Comparison of ENCODE assay signal across 8 mouse cellular contexts in genomic region chr4:133055163-133055951, GRCm38 (mm10). TPM values are rescaled to one million over a fixed set of nuclear protein-coding genes. Genes with fewer than 3 reads are reported as not detected.
A peak's percentile ranks its signal among the peaks of the same experiment; 100 is the strongest.
DNase-seq lines count a peak whose midpoint lies in the region; ATAC-seq and TF ChIP-seq lines count a peak whose summit lies in the region.

No protein-coding gene starts in this region.

- H3K4me3 ChIP-seq in gastrocnemius, adult 2 months, result peak overlapping the region; percentile 60
- no peak overlapping the region for H3K4me3 ChIP-seq in embryonic fibroblast, embryonic 13.5 days (ENCODE audit: insufficient read depth, low read length)
- no peak overlapping the region for H3K4me3 ChIP-seq in limb, embryonic 11.5 days (ENCODE audit: low read depth, low read length)

- TF ChIP-seq CTCF in gastrocnemius, adult 2 months (IDR thresholded peaks at IDR 0.05), result no peak
- TF ChIP-seq CTCF in embryonic fibroblast, embryonic 13.5 days (IDR thresholded peaks at IDR 0.05; ENCODE audit: borderline replicate concordance, insufficient read depth, low read length), result no peak

- H3K4me1 ChIP-seq in embryonic fibroblast, embryonic 13.5 days (ENCODE audit: control insufficient read depth, insufficient read depth, low read length), result peaks cover 45% of the 10 kb centered on the region
- H3K4me1 ChIP-seq in limb, embryonic 11.5 days (ENCODE audit: control insufficient read depth, insufficient read depth, low read length), result peaks cover 70% of the 10 kb centered on the region

- H3K27me3 ChIP-seq in limb, embryonic 11.5 days (ENCODE audit: control insufficient read depth, insufficient read depth, low read length), result no peaks in the 10 kb centered on the region

- no peak; the same call in 1 of the 2 replicates for ATAC-seq in limb, embryonic 11.5 days (ENCODE audit: insufficient number of reproducible peaks, low FRiP score, low TSS enrichment, low read depth)
- ATAC-seq in cerebellum, adult (ENCODE audit: insufficient number of reproducible peaks, low FRiP score, low TSS enrichment), result no peak

- peaks cover 7% of the 10 kb centered on the region for H3K36me3 ChIP-seq in limb, embryonic 11.5 days (ENCODE audit: control insufficient read depth, insufficient read depth, low read length)

- no peak for TF ChIP-seq POLR2A in embryonic fibroblast, embryonic 13.5 days (IDR thresholded peaks at IDR 0.05; ENCODE audit: low read depth, low read length)

- intact Hi-C loops in gastrocnemius, adult 2 months (cut with DNase I), result no loop called here

- peak overlapping the region; percentile 9; the same call in 1 of the 2 replicates for H3K9ac ChIP-seq in limb, embryonic 11.5 days (ENCODE audit: low read length)

- peak overlapping the region; percentile 94 for H3K27ac ChIP-seq in gastrocnemius, adult 2 months
- H3K27ac ChIP-seq in embryonic fibroblast, embryonic 13.5 days (ENCODE audit: insufficient read depth, low read length), result peak overlapping the region; percentile 66
- H3K27ac ChIP-seq in limb, embryonic 11.5 days (replicated peaks; ENCODE audit: low read depth, low read length), result peak overlapping the region; percentile 75

- 59% methylated on average over 8 of the region's 8 CpGs for WGBS in limb, embryonic 11.5 days

- DNase-seq in gastrocnemius, adult 2 months, result peak; percentile 28
- no peak for DNase-seq in gastrocnemius, adult 18-20 months (ENCODE audit: low spot score)
- DNase-seq in 3T3-L1 (ENCODE audit: low read depth, low spot score), result peak; percentile 87
- peak; percentile 46 for DNase-seq in limb, embryonic 11.5 days (ENCODE audit: low spot score)
- no peak for DNase-seq in adipocyte (ENCODE audit: low spot score)
- no peak for DNase-seq in cerebellum, adult 9-10 months

- H3K4me2 ChIP-seq in limb, embryonic 11.5 days (ENCODE audit: low read depth, severe bottlenecking), result peak overlapping the region; percentile 41; the same call in 1 of the 2 replicates

- H3K9me3 ChIP-seq in limb, embryonic 11.5 days (ENCODE audit: control insufficient read depth, low read length), result no peaks in the 10 kb centered on the region

RNA-seq across cellular contexts. Expression of gene Ahdc1, which starts 44.3 kb away (rescaled TPM):
- 10 to 100 TPM; 30.2 to 55.1 TPM for total RNA-seq in gastrocnemius, adult 2 months (2021)
- total RNA-seq in gastrocnemius, adult 18-20 months (2021), result 10 to 100 TPM; 40.6 to 41.6 TPM
- polyA plus RNA-seq in embryonic fibroblast, embryonic 13.5 days (2011; ENCODE audit: insufficient read length, low read depth, missing spikeins), result 37.5 and 46.0 TPM in 2 replicates
- polyA plus RNA-seq in limb, embryonic 11.5 days (2014; fragmentation: Nextera tagmentation; extraction: Ambion mirVana), result 10.2 and 10.5 TPM in 2 replicates

Comparison
In these comparisons a context has a peak if more than half of its experiments do, and no peak if none do; other contexts are left out.
1. DNase-seq: peak in gastrocnemius, adult 2 months (single experiment), 3T3-L1 (single experiment) and limb, embryonic 11.5 days (single experiment); none in gastrocnemius, adult 18-20 months (single experiment), adipocyte (single experiment) and cerebellum, adult 9-10 months (single experiment).
2. Peak in every context shown above with its lines, with median percentiles within 50 percentile points of each other: H3K27ac ChIP-seq.